Mouse (Mus musculus) lung, postnatal 25 days (tissue): ENCODE data around the gene Pld4.

Experiments used
- DNase-seq: peaks from one replicate; pipeline ENCODE4 v3.0.0; 2022; ENCODE audit warnings: low spot score

The Pld4 gene

GRCm38 (mm10) chr12:112760154-112760926, at the start of gene Pld4:
Gene Pld4, plus strand, starts transcription at chr12:112760655.
- peak; percentile 53 for DNase-seq

- peak; percentile 65 for DNase-seq
These were observed 46.5 kb upstream of the Pld4 start for GRCm38 (mm10) chr12:112713984-112714383.

GRCm38 (mm10) chr12:112717140-112717539, 43.3 kb upstream of the Pld4 start:
- peak; percentile 53 for DNase-seq

- DNase-seq = no peak
These were observed 41.5 kb upstream of the Pld4 start for GRCm38 (mm10) chr12:112718995-112719394.

- no peak for DNase-seq
These were observed 40.2 kb upstream of the Pld4 start, which contains the start of gene Cep170b for GRCm38 (mm10) chr12:112720216-112720615. Gene Cep170b, plus strand, starts transcription at chr12:112720455.

- no peak for DNase-seq
These were observed 39.5 kb upstream of the Pld4 start for GRCm38 (mm10) chr12:112720890-112721423.

GRCm38 (mm10) chr12:112721424-112722239, 38.8 kb upstream of the Pld4 start:
- peak; percentile 87 for DNase-seq

GRCm38 (mm10) chr12:112722240-112723027, 38.0 kb upstream of the Pld4 start:
- DNase-seq = peak; percentile 68

GRCm38 (mm10) chr12:112723028-112723330, 37.5 kb upstream of the Pld4 start:
- DNase-seq = no peak

- DNase-seq = no peak
These were observed 37.0 kb upstream of the Pld4 start for GRCm38 (mm10) chr12:112723445-112723844.

- peak; percentile 67 for DNase-seq
These were observed 36.2 kb upstream of the Pld4 start for GRCm38 (mm10) chr12:112724077-112724805.

- DNase-seq = no peak
These were observed 32.7 kb upstream of the Pld4 start for GRCm38 (mm10) chr12:112727801-112728200.

GRCm38 (mm10) chr12:112730808-112731207, 29.6 kb upstream of the Pld4 start:
- DNase-seq = no peak

GRCm38 (mm10) chr12:112732591-112732990, 27.9 kb upstream of the Pld4 start:
- no peak for DNase-seq

GRCm38 (mm10) chr12:112734108-112734820, 26.2 kb upstream of the Pld4 start:
- DNase-seq = no peak

- no peak for DNase-seq
These were observed 25.4 kb upstream of the Pld4 start for GRCm38 (mm10) chr12:112734881-112735655.

GRCm38 (mm10) chr12:112735896-112736635, 24.4 kb upstream of the Pld4 start:
- no peak for DNase-seq

- no peak for DNase-seq
These were observed 23.9 kb upstream of the Pld4 start for GRCm38 (mm10) chr12:112736636-112736925.

- no peak for DNase-seq
These were observed 23.4 kb upstream of the Pld4 start for GRCm38 (mm10) chr12:112737081-112737480.

GRCm38 (mm10) chr12:112737761-112738160, 22.7 kb upstream of the Pld4 start:
- DNase-seq = no peak
